Mouse (Mus musculus): Measurements from ENCODE around the gene Opcml.

DNA sequence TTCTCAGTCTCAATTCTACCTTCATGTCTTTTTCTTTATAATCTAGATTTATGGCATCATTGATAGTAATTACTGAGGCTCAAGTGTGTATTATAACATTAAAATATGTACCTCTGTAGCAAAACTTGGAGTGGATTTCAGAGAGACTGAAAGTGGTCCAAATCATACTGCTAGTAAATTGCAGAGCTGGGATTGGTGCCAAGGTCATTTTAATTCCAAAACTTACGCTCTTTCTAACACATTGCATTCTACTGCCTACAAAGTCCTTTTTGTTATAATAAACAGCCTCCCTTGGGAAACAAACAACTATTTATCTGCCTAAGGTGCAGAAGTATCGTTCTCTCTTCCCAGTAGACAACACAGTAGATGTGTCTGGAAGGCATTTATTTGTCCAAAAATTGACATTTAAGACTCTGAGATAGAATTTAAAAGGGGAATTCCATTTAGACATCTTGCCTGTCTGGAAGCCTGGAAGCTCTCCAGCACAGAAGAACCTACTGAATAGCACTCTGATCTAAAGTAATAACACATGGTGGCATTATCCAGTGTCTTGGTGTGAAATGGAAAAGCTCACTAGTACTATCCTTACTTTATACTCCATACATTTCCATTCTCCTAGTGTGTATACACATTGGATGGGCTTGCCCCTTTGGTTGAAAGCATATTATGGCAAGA is 266.7 kb downstream of the Opcml start:
- TF ChIP-seq USF1 (IDR thresholded peaks at IDR 0.05; ENCODE audit: low read depth): no peak
- no peak for TF ChIP-seq POLR2A (IDR thresholded peaks at IDR 0.05; ENCODE audit: insufficient read length, low read depth)
- no peak for TF ChIP-seq E2F4 (IDR thresholded peaks at IDR 0.05; ENCODE audit: insufficient read depth)
- TF ChIP-seq MAX (IDR thresholded peaks at IDR 0.05; ENCODE audit: low read depth): no peak
- TF ChIP-seq SRF (IDR thresholded peaks at IDR 0.05; ENCODE audit: control insufficient read depth, insufficient read length, low read depth): no peak
